Comparison of ENCODE assay signal across 8 mouse cellular contexts in genomic region chr2:151631406-151632158, GRCm38 (mm10). TPM values are rescaled to one million over a fixed set of nuclear protein-coding genes. Genes with fewer than 3 reads are reported as not detected.
DNase-seq lines count a peak whose midpoint lies in the region; ATAC-seq and TF ChIP-seq lines count a peak whose summit lies in the region.

No protein-coding gene starts in this region.

- H3K4me1 ChIP-seq in testis, adult 2 months (ENCODE audit: control insufficient read depth, insufficient read depth, low read length), result peaks cover 2% of the 10 kb centered on the region
- 0 out of 2 replicates have a peak, but pooled peaks cover 4% of the 10 kb centered on the region for H3K4me1 ChIP-seq in limb, embryonic 13.5 days
- H3K4me1 ChIP-seq in stomach, embryonic 14.5 days (ENCODE audit: control insufficient read depth, insufficient read depth, low read length), result 0 out of 2 replicates have a peak, but pooled peaks cover 4% of the 10 kb centered on the region

- no peak for TF ChIP-seq POLR2A in testis, adult 2 months (IDR thresholded peaks at IDR 0.05; ENCODE audit: control insufficient read depth, low read depth, low read length)

- no peak overlapping the region for H3K27ac ChIP-seq in testis, adult 2 months (ENCODE audit: control insufficient read depth, insufficient read depth, low read depth, low read length)
- no peak overlapping the region for H3K27ac ChIP-seq in limb, embryonic 13.5 days
- no peak overlapping the region for H3K27ac ChIP-seq in stomach, embryonic 14.5 days (ENCODE audit: low read length)

- DNase-seq in frontal cortex, postnatal 14 days (ENCODE audit: low spot score in 2 of 2), result no peak
- no peak for DNase-seq in testis, postnatal 14 days (ENCODE audit: low spot score)
- DNase-seq in T-cell, adult 2 months (ENCODE audit: low spot score), result no peak
- no peak for DNase-seq in kidney, postnatal 4 days

- WGBS in limb, embryonic 13.5 days, result 3% methylated on average over 22 of the region's 22 CpGs
- WGBS in stomach, embryonic 14.5 days, result 5% methylated on average over 22 of the region's 22 CpGs

- no peaks in the 10 kb centered on the region; the same call in 1 of the 2 replicates for H3K27me3 ChIP-seq in testis, adult 2 months (ENCODE audit: control insufficient read depth, insufficient read depth, low read length)
- peaks cover 51% of the 10 kb centered on the region for H3K27me3 ChIP-seq in limb, embryonic 13.5 days
- peaks cover 13% of the 10 kb centered on the region; the same call in 1 of the 2 replicates for H3K27me3 ChIP-seq in stomach, embryonic 14.5 days (ENCODE audit: control insufficient read depth, insufficient read depth, low read length)

- TF ChIP-seq CTCF in testis, adult 2 months (IDR thresholded peaks at IDR 0.05; ENCODE audit: control insufficient read depth, insufficient read depth, insufficient replicate concordance, low read depth, low read length), result no peak

- no peaks in the 10 kb centered on the region for H3K36me3 ChIP-seq in testis, adult 2 months (ENCODE audit: control insufficient read depth, insufficient read depth, low read length)
- no peaks in the 10 kb centered on the region for H3K36me3 ChIP-seq in limb, embryonic 13.5 days
- no peaks in the 10 kb centered on the region for H3K36me3 ChIP-seq in stomach, embryonic 14.5 days (ENCODE audit: control insufficient read depth, insufficient read depth, low read length)

- H3K9me3 ChIP-seq in limb, embryonic 13.5 days, result no peaks in the 10 kb centered on the region
- no peaks in the 10 kb centered on the region for H3K9me3 ChIP-seq in stomach, embryonic 14.5 days (ENCODE audit: control insufficient read depth, low read depth, low read length)

- peak overlapping the region; percentile 70 for H3K9ac ChIP-seq in limb, embryonic 13.5 days
- peak overlapping the region; percentile 22; the same call in 1 of the 2 replicates for H3K9ac ChIP-seq in stomach, embryonic 14.5 days (replicated peaks; ENCODE audit: low read depth, low read length)

- peak overlapping the region; percentile 26 for H3K4me3 ChIP-seq in testis, adult 2 months (ENCODE audit: control insufficient read depth, low read depth, low read length)
- H3K4me3 ChIP-seq in limb, embryonic 13.5 days, result peak overlapping the region; percentile 65
- H3K4me3 ChIP-seq in stomach, embryonic 14.5 days (ENCODE audit: low read depth, low read length), result peak overlapping the region; percentile 54

- peak; percentile 10; the same call in 1 of the 2 replicates for ATAC-seq in frontal cortex, adult (ENCODE audit: low TSS enrichment)
- ATAC-seq in limb, embryonic 13.5 days (ENCODE audit: low FRiP score, low read depth), result no peak
- ATAC-seq in stomach, embryonic 14.5 days (ENCODE audit: insufficient number of reproducible peaks, insufficient read depth, low FRiP score, low read depth), result no peak

- H3K4me2 ChIP-seq in limb, embryonic 13.5 days (replicated peaks), result peak overlapping the region; percentile 99
- peak overlapping the region; percentile 85 for H3K4me2 ChIP-seq in stomach, embryonic 14.5 days (replicated peaks; ENCODE audit: low read depth, low read length)

RNA-seq across cellular contexts. Expression of gene Snph, which starts 0.8 kb away (rescaled TPM):
- 0.05 and 0.20 TPM in 2 replicates for polyA plus RNA-seq in testis, adult 2 months (2012; rRNA removed)
- polyA plus RNA-seq in limb, embryonic 13.5 days (2015; fragmentation: Nextera tagmentation; extraction: Ambion mirVana), result 0.56 and 0.75 TPM in 2 replicates
- polyA plus RNA-seq in stomach, embryonic 14.5 days (2014; fragmentation: Nextera tagmentation; extraction: Ambion mirVana), result 1.5 and 1.6 TPM in 2 replicates

RNA-seq across cellular contexts. Expression of gene Rad21l, which starts 36.8 kb away (rescaled TPM):
- polyA plus RNA-seq in testis, adult 2 months (2012; rRNA removed), result 0.41 and 0.62 TPM in 2 replicates
- polyA plus RNA-seq in limb, embryonic 13.5 days (2015; fragmentation: Nextera tagmentation; extraction: Ambion mirVana), result not detected in 2 replicates
- polyA plus RNA-seq in stomach, embryonic 14.5 days (2014; fragmentation: Nextera tagmentation; extraction: Ambion mirVana), result not detected in 2 replicates

RNA-seq across cellular contexts. Expression of gene Sdcbp2, which starts 59.2 kb away (rescaled TPM):
- polyA plus RNA-seq in testis, adult 2 months (2012; rRNA removed), result 1.7 and 2.0 TPM in 2 replicates
- 0.76 and 1.5 TPM in 2 replicates for polyA plus RNA-seq in limb, embryonic 13.5 days (2015; fragmentation: Nextera tagmentation; extraction: Ambion mirVana)
- polyA plus RNA-seq in stomach, embryonic 14.5 days (2014; fragmentation: Nextera tagmentation; extraction: Ambion mirVana), result 13.3 and 14.1 TPM in 2 replicates
